Mouse (Mus musculus) C2C12 (cell line): ENCODE data around the gene Tpcn1. TPM values are rescaled to one million over a fixed set of nuclear protein-coding genes. Genes with fewer than 3 reads are reported as not detected.

Source experiments
- H3K27me3 ChIP-seq: one replicate; pipeline ENCODE4 v1.6.1; 2011; ENCODE audit not compliant: control insufficient read depth, insufficient read depth, insufficient read length
- H3K36me3 ChIP-seq: one replicate; pipeline ENCODE4 v1.6.1; 2011; ENCODE audit not compliant: control insufficient read depth, insufficient read depth
- H3K4me3 ChIP-seq: one replicate; pipeline ENCODE4 v1.5.1; 2011; ENCODE audit warnings: mild to moderate bottlenecking, control low read depth; ENCODE audit not compliant: poor library complexity, insufficient read depth, severe bottlenecking
- H3K79me2 ChIP-seq: one replicate; pipeline ENCODE4 v1.6.1; 2011; ENCODE audit not compliant: control insufficient read depth, insufficient read depth
- H3K79me3 ChIP-seq: one replicate; pipeline ENCODE4 v1.6.1; 2011; ENCODE audit warnings: low read depth, control low read depth
- H3ac ChIP-seq: one replicate; pipeline ENCODE3; 2011; ENCODE audit warnings: low read depth; ENCODE audit not compliant: control insufficient read depth, insufficient read length
- CEBPB ChIP-seq: IDR thresholded peaks from one replicate; pipeline ENCODE4 v1.6.1; 2011; ENCODE audit warnings: low read depth, mild to moderate bottlenecking, control low read depth, moderate library complexity
- CTCF ChIP-seq: IDR thresholded peaks from one replicate; pipeline ENCODE4 v1.5.1; 2011; ENCODE audit not compliant: control insufficient read depth, insufficient read depth, insufficient read length
- FOSL1 ChIP-seq: IDR thresholded peaks from one replicate; pipeline ENCODE4 v1.8.0; 2011; ENCODE audit warnings: mild to moderate bottlenecking, low read length; ENCODE audit not compliant: poor library complexity, insufficient read depth, severe bottlenecking
- MAX ChIP-seq: IDR thresholded peaks from one replicate; pipeline ENCODE4 v1.6.1; 2011; ENCODE audit warnings: mild to moderate bottlenecking, control low read depth
- MYOD1 ChIP-seq: IDR thresholded peaks from one replicate; pipeline ENCODE4 v1.6.1; 2011; ENCODE audit warnings: low read depth; ENCODE audit not compliant: control insufficient read depth, insufficient read length
- MYOG ChIP-seq: IDR thresholded peaks from one replicate; pipeline ENCODE4 v1.6.1; 2011; ENCODE audit not compliant: control insufficient read depth, insufficient read length; ENCODE audit errors: extremely low read depth
- USF1 ChIP-seq: IDR thresholded peaks from one replicate; pipeline ENCODE4 v1.6.1; 2011; ENCODE audit warnings: low read depth, mild to moderate bottlenecking, control low read depth, moderate library complexity
- polyA plus RNA-seq: library from polyadenylated mRNA; unstranded; fragments of >200 nt; fragmentation: generic; extraction: Trizol; gene quantifications from one replicate; pipeline ENCODE4 v1.2.1, GENCODE M21; 2012; ENCODE audit warnings: missing spikeins

Tpcn1 gene
- polyA plus RNA-seq, 1 experiment = 34.6 TPM

GRCm38 (mm10) chr5:120487844-120488243 lies 100.6 kb downstream of the Tpcn1 start:
- Histone ChIP-seq H3K36me3 (peaks cover 30% of the 10 kb centered on the region), H3K27me3 (no peaks in the 10 kb centered on the region), H3K79me3 (no peaks in the 10 kb centered on the region), H3K4me3 (no peak overlapping the region), H3ac (no peak overlapping the region), H3K79me2 (no peaks in the 10 kb centered on the region)
- TF ChIP-seq FOSL1 (no peak), USF1 (no peak), CEBPB (no peak), MYOD1 (no peak), MYOG (no peak), CTCF (no peak), MAX (no peak)

Other genes starting within 250 kb of the Tpcn1 start
- not detected for gene Lhx5, start 157.0 kb downstream of the Tpcn1 start, polyA plus RNA-seq
- gene Sdsl, start 115.9 kb downstream of the Tpcn1 start, polyA plus RNA-seq = 0.69 TPM
- 0.19 TPM for gene Sds, start 112.1 kb downstream of the Tpcn1 start, polyA plus RNA-seq
- gene Plbd2, start 85.0 kb downstream of the Tpcn1 start, polyA plus RNA-seq = 36.4 TPM
- 6.1 TPM for gene Slc8b1, start 77.5 kb downstream of the Tpcn1 start, polyA plus RNA-seq
- gene Iqcd, start 343 bp upstream of the Tpcn1 start, polyA plus RNA-seq = 0.33 TPM
- gene Rita1, start 23.9 kb upstream of the Tpcn1 start, polyA plus RNA-seq = 17.2 TPM
- gene Ddx54, start 24.1 kb upstream of the Tpcn1 start, polyA plus RNA-seq = 50.2 TPM
- not detected for gene Cfap73, start 45.6 kb upstream of the Tpcn1 start, polyA plus RNA-seq
- not detected for gene Rasal1, start 60.1 kb upstream of the Tpcn1 start, polyA plus RNA-seq
- not detected for gene Dtx1, start 123.3 kb upstream of the Tpcn1 start, polyA plus RNA-seq
- not detected for gene Oas2, start 161.2 kb upstream of the Tpcn1 start, polyA plus RNA-seq
- gene Oas3, start 189.0 kb upstream of the Tpcn1 start, polyA plus RNA-seq = not detected
- not detected for gene Oas1e, start 206.9 kb upstream of the Tpcn1 start, polyA plus RNA-seq
- gene Oas1c, start 223.8 kb upstream of the Tpcn1 start, polyA plus RNA-seq = 0.07 TPM